Mouse (Mus musculus) layer of hippocampus, postnatal 25 days (tissue): ENCODE measurements at regions not wholly inside any gene's neighbourhood (a gene's known extent, or its start where the extent isn't known, plus 50 kb on each side); places are given as distances from the start of the nearest gene placed in this dataset.
"Not testable (repeated sequence)": the region's sequence is repeated elsewhere in the genome, so short reads cannot be mapped to it uniquely, and the experiment has no call there.

ENCODE experiments used
- DNase-seq, 2 experiments: peaks; one replicate each; pipeline ENCODE4 v3.0.0; 2022; ENCODE audit warnings: mixed read lengths in 2 of 2, low spot score in 1 of 2; ENCODE audit errors: extremely low spot score in 1 of 2

DNA sequence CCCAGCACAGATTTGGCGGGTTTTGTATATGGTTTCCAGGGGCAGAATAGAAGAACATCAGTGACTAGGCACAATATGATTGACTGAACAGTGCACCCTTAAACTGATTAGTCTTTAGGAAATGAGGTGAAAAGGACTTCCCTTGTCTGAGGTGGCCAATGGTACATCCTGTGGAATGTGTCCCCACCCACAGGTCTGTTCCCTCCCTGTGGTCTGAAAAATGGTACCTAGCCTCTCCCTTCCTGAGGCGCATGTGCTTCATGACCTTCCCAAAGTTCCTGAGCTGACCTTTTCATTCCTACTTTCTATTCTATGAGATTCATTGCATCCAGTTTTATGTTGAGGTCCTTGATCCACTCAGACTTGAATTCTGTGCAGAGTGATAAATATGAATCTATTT, 76.0 kb downstream of the Zfp97 start:
- DNase-seq, result not testable (repeated sequence)

DNA sequence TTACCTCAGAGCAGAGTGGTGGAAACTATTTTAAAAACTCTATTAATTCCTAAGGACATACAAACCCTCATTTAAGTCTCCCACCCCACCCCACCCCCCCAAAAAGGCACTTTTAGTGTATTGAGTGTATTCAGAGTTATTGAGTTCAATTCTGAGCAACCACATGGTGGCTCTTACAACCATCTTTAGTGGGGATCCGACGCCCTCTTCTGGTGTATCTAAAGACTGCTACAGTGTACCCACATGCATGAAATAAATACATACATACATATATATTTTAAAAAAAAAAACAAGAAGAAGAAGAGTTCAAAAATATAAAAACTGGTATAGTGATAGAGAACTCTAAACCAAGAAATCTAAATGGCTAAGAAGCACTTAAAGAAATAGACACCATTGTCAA, 107.9 kb downstream of the Zfp97 start:
- DNase-seq, result no peak

GRCm38 (mm10) chr17:17234329-17235185, 113.3 kb downstream of the Zfp97 start:
- DNase-seq, result peak; percentile 61 to 65

DNA sequence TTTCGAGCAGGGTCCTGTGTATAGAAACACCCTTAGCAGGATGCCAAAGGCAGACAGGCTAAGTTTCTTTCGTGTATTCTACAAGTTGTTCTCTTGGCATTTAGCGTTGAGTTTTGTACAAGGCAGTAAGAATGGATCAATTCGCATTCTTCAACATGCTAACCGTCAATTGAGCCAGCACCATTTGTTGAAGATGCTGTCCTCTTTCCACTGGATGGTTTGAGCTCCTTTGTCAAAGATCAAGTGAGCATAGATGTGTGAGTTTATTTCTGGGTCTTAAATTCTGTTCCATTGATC, 113.9 kb downstream of the Zfp97 start:
- not testable (repeated sequence) for DNase-seq
